Mouse (Mus musculus) midbrain, embryonic 10.5 days (tissue): ENCODE measurements at regions not wholly inside any gene's neighbourhood (a gene's known extent, or its start where the extent isn't known, plus 50 kb on each side); places are given as distances from the start of the nearest gene placed in this dataset.

Experiments used
- DNase-seq: peaks from one replicate; pipeline ENCODE4 v3.0.0-alpha.2; 2017; ENCODE audit warnings: low spot score
- H3K27ac ChIP-seq: fragments of 300-500 bp; sonication (generic); replicated peaks from 2 replicates; pipeline ENCODE4 v1.5.1; 2016; ENCODE audit warnings: mild to moderate bottlenecking
- H3K27me3 ChIP-seq: fragments of 300-500 bp; sonication (generic); 2 replicates; pipeline ENCODE4 v1.6.1; 2016; ENCODE audit warnings: low read depth, mild to moderate bottlenecking; ENCODE audit not compliant: poor library complexity, severe bottlenecking
- H3K36me3 ChIP-seq: fragments of 300-500 bp; sonication (generic); 2 replicates; pipeline ENCODE4 v1.6.1; 2016; ENCODE audit warnings: mild to moderate bottlenecking, moderate library complexity
- H3K4me1 ChIP-seq: fragments of 300-500 bp; sonication (generic); 2 replicates; pipeline ENCODE4 v1.6.1; 2016
- H3K4me3 ChIP-seq: fragments of 300-500 bp; sonication (generic); 2 replicates; pipeline ENCODE4 v1.5.1; 2016; ENCODE audit warnings: mild to moderate bottlenecking, moderate library complexity
- H3K9me3 ChIP-seq: fragments of 300-500 bp; sonication (generic); replicated peaks from 2 replicates; pipeline ENCODE4 v1.6.1; 2016; ENCODE audit warnings: mild to moderate bottlenecking
- WGBS: fragments of 180-500 bp; shearing (Covaris S2); methylation state at CpG from one replicate; pipeline ENCODE4 v1.1.7; 2016; 5-methylcytosine and 5-hydroxymethylcytosine counted together

DNA sequence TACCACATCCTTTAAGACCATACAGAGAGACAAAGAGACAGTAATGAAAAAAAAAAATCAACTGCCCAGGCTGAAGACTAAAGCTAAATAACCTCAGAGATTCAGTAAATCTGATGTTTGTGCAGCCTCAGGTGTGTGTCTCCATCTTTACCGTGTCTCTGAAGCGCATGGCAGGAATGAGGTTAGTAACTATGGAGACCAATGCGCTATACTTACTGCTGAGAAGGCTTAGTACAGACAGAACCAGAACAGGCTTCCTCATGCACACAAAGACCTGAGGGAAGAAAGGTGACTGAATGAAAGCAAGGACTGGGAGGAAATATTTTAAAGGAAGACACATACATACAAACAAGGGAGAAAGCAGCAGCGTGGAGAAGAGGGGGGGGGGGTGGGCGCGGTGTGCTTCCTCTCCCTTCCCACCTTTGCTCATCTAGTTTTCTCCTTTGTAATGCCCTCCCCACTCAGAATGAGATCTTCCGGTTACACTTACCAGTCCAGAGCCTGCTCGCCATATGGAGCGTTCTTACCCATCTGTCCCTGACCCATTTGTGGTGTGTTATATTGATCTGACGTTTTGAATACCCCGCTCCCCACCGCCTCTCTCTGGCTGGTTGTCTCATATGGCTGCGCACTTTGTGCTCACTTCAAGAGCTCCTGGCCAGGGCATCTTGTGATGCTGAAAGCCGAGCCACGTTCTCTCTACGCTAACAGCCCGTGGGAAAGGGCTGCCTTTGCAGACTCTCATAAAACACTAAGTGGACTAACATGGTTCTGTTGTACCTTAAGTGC is 59.0 kb upstream of the Raph1 start:
- 72% methylated on average over 17 of the region's 17 CpGs for WGBS
- no peaks in the 10 kb centered on the region for H3K9me3 ChIP-seq
- H3K4me3 ChIP-seq, result no peak overlapping the region

DNA sequence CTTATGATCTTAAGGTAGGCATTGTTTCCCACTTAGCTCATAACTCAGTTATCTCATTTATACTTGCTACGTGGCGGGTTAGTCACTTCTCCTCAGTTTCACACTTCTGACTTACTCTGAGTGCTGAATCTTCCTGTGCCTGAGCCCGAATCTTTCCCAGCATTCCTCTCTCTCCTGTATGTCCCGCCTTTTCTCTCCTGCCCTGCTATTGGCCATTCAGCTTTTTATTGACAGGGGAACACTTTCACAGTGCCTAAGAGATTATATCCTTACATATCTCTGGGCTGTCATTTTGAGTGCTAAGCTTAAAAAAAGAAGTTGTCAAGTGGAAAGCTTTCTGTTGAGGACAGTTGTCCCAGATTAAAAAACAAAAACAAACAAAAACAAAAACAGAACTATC is 57.3 kb upstream of the Raph1 start:
- Histone ChIP-seq H3K9me3 (no peaks in the 10 kb centered on the region), H3K27me3 (no peaks in the 10 kb centered on the region), H3K4me3 (no peak overlapping the region), H3K27ac (no peak overlapping the region), H3K36me3 (no peaks in the 10 kb centered on the region), H3K4me1 (peaks cover 35% of the 10 kb centered on the region)
- WGBS, result 87% methylated on average over 4 of the region's 4 CpGs
- no peak for DNase-seq

More for the DNA sequence above, 59.0 kb upstream of the Raph1 start:
- H3K36me3 ChIP-seq, result no peaks in the 10 kb centered on the region
- DNase-seq, result peak; percentile 19
- H3K4me1 ChIP-seq, result peaks cover 35% of the 10 kb centered on the region
- peak overlapping the region; percentile 81 for H3K27ac ChIP-seq
- no peaks in the 10 kb centered on the region for H3K27me3 ChIP-seq

DNA sequence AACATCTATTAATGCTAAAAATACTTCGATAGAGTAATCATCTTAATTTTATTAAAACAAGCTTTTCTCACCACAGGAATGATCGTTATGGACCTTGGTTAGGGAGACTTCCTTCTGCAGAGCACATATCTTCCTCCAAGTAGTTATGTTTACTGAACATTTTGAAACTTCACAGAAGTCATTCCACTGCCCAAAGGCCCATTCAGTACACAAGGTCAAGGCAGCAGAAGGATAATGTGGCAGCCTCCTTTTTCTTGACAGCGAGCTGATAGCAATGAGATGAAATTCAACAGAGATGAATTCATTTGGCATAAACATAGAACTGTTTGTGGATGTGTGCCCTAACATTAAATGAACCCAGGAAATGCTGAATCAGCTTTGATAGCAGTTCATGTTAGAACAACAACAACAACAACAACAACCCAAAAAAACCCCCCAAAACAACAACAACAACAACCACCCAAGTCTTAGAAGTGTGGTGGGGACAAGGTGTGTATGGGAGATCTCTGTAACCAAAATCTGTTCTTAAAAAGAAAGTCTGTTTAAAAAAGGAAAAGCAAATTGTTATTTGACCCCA is 56.6 kb upstream of the Raph1 start:
- Histone ChIP-seq H3K4me3 (no peak overlapping the region), H3K9me3 (no peaks in the 10 kb centered on the region), H3K27me3 (no peaks in the 10 kb centered on the region), H3K27ac (no peak overlapping the region), H3K4me1 (peaks cover 30% of the 10 kb centered on the region), H3K36me3 (no peaks in the 10 kb centered on the region)
- DNase-seq, result no peak
- 90% methylated on average over 3 of the region's 3 CpGs for WGBS

DNA sequence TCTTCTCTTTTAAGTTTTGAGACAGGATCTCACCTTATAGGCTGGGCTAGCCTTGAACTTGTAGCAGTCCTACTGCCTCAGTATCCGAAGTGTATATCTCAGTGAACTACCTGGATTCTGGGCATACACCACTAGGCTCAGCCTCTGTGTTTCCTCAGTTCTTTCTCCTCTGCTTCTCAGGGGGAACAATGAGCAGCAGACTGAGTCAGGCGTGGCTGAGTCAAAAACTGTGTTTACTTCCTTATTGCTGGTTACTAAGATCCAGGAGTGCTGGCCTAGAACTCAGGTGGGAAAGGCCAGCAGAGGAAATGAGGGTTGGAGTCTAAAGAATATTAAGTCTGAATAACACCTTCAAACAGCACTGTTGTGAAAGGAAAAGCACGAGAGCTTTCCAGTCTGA is 54.9 kb upstream of the Raph1 start:
- Histone ChIP-seq H3K27ac (no peak overlapping the region), H3K36me3 (no peaks in the 10 kb centered on the region), H3K4me1 (peaks cover 12% of the 10 kb centered on the region), H3K27me3 (no peaks in the 10 kb centered on the region), H3K9me3 (no peaks in the 10 kb centered on the region), H3K4me3 (no peak overlapping the region)
- DNase-seq, result no peak
- 87% methylated on average over 3 of the region's 3 CpGs for WGBS

DNA sequence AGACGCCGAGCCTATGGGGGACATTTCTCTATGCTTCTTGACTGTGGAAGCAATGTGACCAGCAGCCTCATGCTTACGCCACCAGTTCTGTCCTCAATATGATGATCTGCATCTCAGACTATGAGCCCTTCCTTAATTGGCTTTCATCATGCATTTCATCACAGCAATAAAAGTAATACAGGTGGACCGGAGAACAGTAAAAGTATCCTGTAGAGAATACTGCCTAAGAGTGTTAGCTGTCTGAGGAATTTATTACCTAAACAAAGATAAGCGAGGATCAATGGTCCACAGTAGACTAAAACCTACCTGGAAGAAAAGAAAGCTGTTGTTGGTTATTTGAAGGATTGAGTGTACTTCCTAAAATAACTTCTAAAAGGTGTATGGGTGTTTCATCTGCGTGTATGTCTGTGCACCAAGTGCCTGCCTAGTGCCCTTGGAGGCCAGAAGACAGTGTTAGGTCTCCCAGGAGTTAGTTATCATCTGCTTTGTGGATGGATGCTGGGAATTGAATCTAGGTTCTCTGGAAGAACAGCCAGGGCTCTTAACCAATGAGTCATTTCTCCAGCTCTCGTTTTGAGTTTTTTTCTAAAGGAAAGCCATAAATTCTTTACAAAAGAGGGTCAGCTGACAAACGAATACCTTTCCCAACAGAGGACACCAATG is 54.3 kb upstream of the Raph1 start:
- 90% methylated on average over 8 of the region's 8 CpGs for WGBS

DNA sequence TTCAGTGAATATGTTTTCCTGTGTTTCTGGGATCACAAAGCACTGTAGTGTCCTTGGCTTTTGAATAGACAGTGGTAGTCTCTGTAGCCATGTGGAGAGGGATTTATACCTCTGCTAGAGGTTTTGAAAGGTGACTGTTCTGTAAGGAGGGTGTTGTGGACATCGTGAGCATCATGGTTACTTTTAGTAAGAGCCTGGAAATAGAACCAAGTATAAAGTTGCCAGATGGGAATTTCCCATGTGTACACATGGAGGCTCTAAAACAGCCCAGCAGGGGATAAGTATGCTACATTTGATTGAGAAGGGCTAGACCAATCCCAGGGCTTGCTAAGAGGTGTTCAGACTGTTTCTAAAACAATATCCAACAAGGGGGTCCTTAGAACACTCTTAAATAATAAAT is 51.5 kb upstream of the Raph1 start:
- no peaks in the 10 kb centered on the region for H3K27me3 ChIP-seq
- H3K9me3 ChIP-seq, result no peaks in the 10 kb centered on the region
- no peak overlapping the region for H3K27ac ChIP-seq
- no peaks in the 10 kb centered on the region for H3K4me1 ChIP-seq
- no peaks in the 10 kb centered on the region for H3K36me3 ChIP-seq
- no peak overlapping the region for H3K4me3 ChIP-seq
- DNase-seq, result no peak
- whole genome bisulfite sequencing, result 86% methylated on average over 1 of the region's 1 CpGs

More for the DNA sequence above, 54.3 kb upstream of the Raph1 start:
- Histone ChIP-seq H3K9me3 (no peaks in the 10 kb centered on the region), H3K4me3 (no peak overlapping the region), H3K27ac (no peak overlapping the region), H3K36me3 (no peaks in the 10 kb centered on the region), H3K27me3 (no peaks in the 10 kb centered on the region), H3K4me1 (peaks cover 6% of the 10 kb centered on the region)
- DNase-seq, result no peak

DNA sequence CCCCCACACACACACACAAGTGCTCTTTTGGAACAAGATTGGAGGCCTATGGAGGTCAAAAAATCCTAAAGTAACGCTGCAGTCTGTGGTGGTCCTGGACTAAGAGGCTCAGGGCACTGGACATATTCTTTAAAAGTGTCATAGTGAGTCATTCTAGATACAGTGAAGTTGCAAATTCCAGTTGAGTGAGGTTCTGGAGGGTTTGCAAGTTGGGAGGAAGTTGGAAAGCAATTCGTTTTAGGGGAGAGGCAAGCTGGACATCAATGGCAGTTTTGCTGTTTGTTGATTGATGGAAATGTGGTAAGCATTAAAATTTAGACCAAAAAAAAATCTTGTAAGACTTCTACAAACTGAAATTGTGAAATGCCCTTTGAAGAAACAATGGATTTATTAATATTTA is 50.0 kb upstream of the Raph1 start:
- H3K4me1 ChIP-seq, result no peaks in the 10 kb centered on the region
- H3K27ac ChIP-seq, result no peak overlapping the region
- DNase-seq, result no peak
- H3K4me3 ChIP-seq, result no peak overlapping the region
- no peaks in the 10 kb centered on the region for H3K27me3 ChIP-seq
- H3K36me3 ChIP-seq, result no peaks in the 10 kb centered on the region
- WGBS, result 77% methylated on average over 2 of the region's 2 CpGs
- no peaks in the 10 kb centered on the region for H3K9me3 ChIP-seq
